Mouse (Mus musculus) cerebellum, adult 2 months (tissue): ENCODE data around the gene Rps5.
A peak's percentile ranks its signal among the peaks of the same experiment; 100 is the strongest.

Experiments
- CTCF ChIP-seq: fragments of 200-500 bp; IDR thresholded peaks from 2 replicates; pipeline ENCODE4 v1.5.1; 2011; ENCODE audit warnings: low read depth, mild to moderate bottlenecking, control low read depth, low read length, moderate library complexity, borderline replicate concordance; ENCODE audit not compliant: insufficient read depth
- POLR2A ChIP-seq: fragments of 200-500 bp; IDR thresholded peaks from 2 replicates; pipeline ENCODE4 v1.6.1; 2011; ENCODE audit warnings: low read length, control low read depth, borderline replicate concordance; ENCODE audit not compliant: insufficient read depth

DNA sequence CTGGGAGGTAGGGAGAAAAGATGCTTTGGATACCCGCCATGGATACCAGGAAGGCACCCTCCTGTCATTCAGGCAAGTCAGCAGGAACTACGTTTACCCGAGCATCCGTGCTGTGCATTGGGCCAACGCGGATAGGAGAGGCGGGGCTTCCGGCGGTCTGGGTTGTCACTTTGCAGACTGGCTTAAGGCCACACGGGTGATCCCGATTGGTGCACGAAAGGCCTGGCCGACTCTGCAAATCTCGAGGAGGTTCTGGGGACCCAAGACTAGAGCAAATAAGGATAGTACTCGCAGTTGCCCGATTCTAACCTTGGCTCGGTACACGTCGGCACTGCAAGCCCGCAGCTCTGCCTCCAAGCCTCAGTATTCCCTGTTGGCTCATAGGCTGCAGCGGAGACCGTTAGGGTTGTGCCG, 43.6 kb downstream of the Rps5 start, which contains the start of gene Zfp324:
- TF ChIP-seq POLR2A (peak; percentile 66; the same call in 1 of the 2 replicates), CTCF (no peak)
